Mouse (Mus musculus) CH12.LX (cell line): ENCODE data around the gene Ppp1r37. TPM values are rescaled to one million over a fixed set of nuclear protein-coding genes. Genes with fewer than 3 reads are reported as not detected.

Experiments used
- DNase-seq: peaks from one replicate; pipeline ENCODE4 v3.0.0-alpha.2; 2013; ENCODE audit errors: extremely low read depth
- H3K27ac ChIP-seq: 2 replicates; pipeline ENCODE4 v1.5.1; 2012; ENCODE audit warnings: low read depth, mild to moderate bottlenecking, control low read depth, moderate library complexity; ENCODE audit not compliant: insufficient read depth
- H3K27me3 ChIP-seq: replicated peaks from 2 replicates; pipeline ENCODE3; 2012; ENCODE audit warnings: inconsistent platforms
- H3K36me3 ChIP-seq, 2 experiments: replicated peaks in 1 of 2; 2 replicates each; pipeline versions ENCODE3 to v1.6.1; 2012; ENCODE audit warnings: inconsistent platforms in 1 of 2, low read length in 1 of 2, mild to moderate bottlenecking in 1 of 2, mixed read lengths in 1 of 2, moderate library complexity in 1 of 2; ENCODE audit not compliant: control insufficient read depth in 1 of 2, insufficient read depth in 1 of 2
- H3K4me1 ChIP-seq, 2 experiments: 2 replicates each; pipeline ENCODE4 v1.6.1; 2012; ENCODE audit warnings: inconsistent platforms in 1 of 2, moderate library complexity in 1 of 2; ENCODE audit not compliant: insufficient read depth in 2 of 2, control insufficient read depth in 1 of 2
- H3K4me2 ChIP-seq: 2 replicates; pipeline ENCODE4 v1.6.1; 2012; ENCODE audit warnings: low read depth, mild to moderate bottlenecking, control low read depth; ENCODE audit not compliant: poor library complexity, insufficient read depth, severe bottlenecking
- H3K4me3 ChIP-seq, 3 experiments: fragments of 150-350 bp in 1 of 3; sonication (generic) in 1 of 3; replicated peaks in 1 of 3; 2 replicates each; pipeline versions ENCODE3 to v1.5.1; 2011 to 2012; ENCODE audit warnings: low read depth in 2 of 3, low read length in 2 of 3, mild to moderate bottlenecking in 2 of 3, moderate library complexity in 2 of 3, control low read depth in 1 of 3, improper control_type of control experiment in 1 of 3, inconsistent platforms in 1 of 3, mixed read lengths in 1 of 3; ENCODE audit not compliant: poor library complexity in 1 of 3
- H3K79me2 ChIP-seq: replicated peaks from 2 replicates; pipeline ENCODE4 v1.6.1; 2012; ENCODE audit warnings: mild to moderate bottlenecking, moderate library complexity; ENCODE audit not compliant: control insufficient read depth, poor library complexity, insufficient read depth, severe bottlenecking; ENCODE audit errors: extremely low read depth
- H3K9ac ChIP-seq: 2 replicates; pipeline ENCODE4 v1.6.1; 2012; ENCODE audit warnings: low read depth, mild to moderate bottlenecking, control low read depth, moderate library complexity; ENCODE audit not compliant: insufficient read depth
- H3K9me3 ChIP-seq: replicated peaks from 2 replicates; pipeline ENCODE3; 2012; ENCODE audit warnings: low read length, inconsistent platforms, mixed read lengths
- BHLHE40 ChIP-seq: IDR thresholded peaks from 2 replicates; pipeline ENCODE4 v1.6.1; 2011; ENCODE audit warnings: mild to moderate bottlenecking, low read depth, low read length, improper control_type of control experiment
- ELF1 ChIP-seq: IDR thresholded peaks from 2 replicates; pipeline ENCODE4 v1.6.1; 2014; ENCODE audit warnings: low read depth, mild to moderate bottlenecking, inconsistent platforms, low read length, improper control_type of control experiment
- HCFC1 ChIP-seq: IDR thresholded peaks from 2 replicates; pipeline ENCODE4 v1.6.1; 2012; ENCODE audit warnings: low read depth, mild to moderate bottlenecking, inconsistent platforms, low read length, improper control_type of control experiment
- JUN ChIP-seq: IDR thresholded peaks from 2 replicates; pipeline ENCODE4 v1.6.1; 2011; ENCODE audit warnings: low read depth, mild to moderate bottlenecking, low read length, improper control_type of control experiment, moderate library complexity; ENCODE audit not compliant: insufficient read depth
- MAX ChIP-seq: IDR thresholded peaks from 2 replicates; pipeline ENCODE4 v1.6.1; 2011; ENCODE audit warnings: low read length, improper control_type of control experiment
- MXI1 ChIP-seq: IDR thresholded peaks from 2 replicates; pipeline ENCODE4 v1.6.1; 2011; ENCODE audit warnings: mild to moderate bottlenecking, low read depth, low read length, improper control_type of control experiment
- MYC ChIP-seq: IDR thresholded peaks from 2 replicates; pipeline ENCODE4 v1.6.1; 2011; ENCODE audit warnings: low read depth, mild to moderate bottlenecking, improper control_type of control experiment, low read length
- NELFE ChIP-seq: IDR thresholded peaks from 2 replicates; pipeline ENCODE4 v1.6.1; 2011; ENCODE audit warnings: low read depth, low read length, improper control_type of control experiment
- NRF1 ChIP-seq: IDR thresholded peaks from 2 replicates; pipeline ENCODE4 v1.6.1; 2014; ENCODE audit warnings: low read depth, mild to moderate bottlenecking, inconsistent platforms, low read length, improper control_type of control experiment, moderate library complexity
- POLR2A ChIP-seq: IDR thresholded peaks from 2 replicates; pipeline ENCODE4 v1.6.1; 2011; ENCODE audit warnings: low read depth, mild to moderate bottlenecking, improper control_type of control experiment, low read length
- POLR2AphosphoS2 ChIP-seq: IDR thresholded peaks from 2 replicates; pipeline ENCODE4 v1.6.1; 2011; ENCODE audit warnings: low read depth, low read length, improper control_type of control experiment
- SIN3A ChIP-seq: IDR thresholded peaks from 2 replicates; pipeline ENCODE4 v1.6.1; 2012; ENCODE audit warnings: low read length, improper control_type of control experiment, inconsistent platforms
- TBP ChIP-seq: conservative IDR thresholded peaks from 2 replicates; pipeline ENCODE4 v1.6.1; 2011; ENCODE audit warnings: low read depth, low read length, improper control_type of control experiment
- TCF12 ChIP-seq: IDR thresholded peaks from 2 replicates; pipeline ENCODE4 v1.6.1; 2014; ENCODE audit warnings: low read depth, mild to moderate bottlenecking, inconsistent platforms, low read length, improper control_type of control experiment
- USF2 ChIP-seq: conservative IDR thresholded peaks from 2 replicates; pipeline ENCODE4 v1.6.1; 2011; ENCODE audit warnings: low read depth, low read length, improper control_type of control experiment
- ZNF384 ChIP-seq: IDR thresholded peaks from 2 replicates; pipeline ENCODE4 v1.6.1; 2012; ENCODE audit warnings: low read depth, low read length, improper control_type of control experiment, inconsistent platforms
- dilution Hi-C: fragments of 300-500 bp; cut with MboI; formaldehyde crosslinking; loops from 2 replicates; pipeline ENCODE4 v1.14.3; 2020; ENCODE audit warnings: low sequenced_read_pairs; ENCODE audit not compliant: extremely low pct_unique_long_range_greater_than_20kb, extremely low pct_ligation_motif_present
- in situ Hi-C: fragments of 300-500 bp; cut with MboI; formaldehyde crosslinking; loops from 3 replicates; pipeline ENCODE4 v1.14.3; 2019; ENCODE audit warnings: low sequenced_read_pairs, low pct_ligation_motif_present, low pct_unique_long_range_greater_than_20kb, mixed read lengths
- polyA plus RNA-seq: library from polyadenylated mRNA; unstranded; fragments of >175 nt; gene quantifications from 2 replicates; pipeline ENCODE4 v1.2.1, GENCODE M21; 2012; ENCODE audit warnings: low read depth; ENCODE audit not compliant: insufficient read length
- total RNA-seq, 2 experiments: library from RNA; depleted of rRNA; stranded (reverse); fragments of 300-350 nt in 1 of 2; fragments of >200 nt in 1 of 2; gene quantifications; 2 replicates each; pipeline ENCODE4 v1.2.3; 2012 to 2014

Ppp1r37 gene
- total and polyA plus RNA-seq, 3 experiments: 7.3 to 15.7 (median 13.8) TPM

GRCm38 (mm10) chr7:19603849-19604605, 41.2 kb upstream of the Ppp1r37 start, which contains the start of gene Clasrp (continued):
- peak; percentile 89 for TF ChIP-seq NELFE
- peak; percentile 76 for TF ChIP-seq TCF12
- peak; percentile 76 for TF ChIP-seq NRF1
- TF ChIP-seq, all 38 proteins: peak for 13

- Histone ChIP-seq H3K9me3 (no peaks in the 10 kb centered on the region), H3K4me3 (peak overlapping the region; percentile 95 to 99 (median 99)), H3K9ac (peak overlapping the region; percentile 90), H3K36me3 (peaks cover 42 to 72% of the 10 kb centered on the region in 2 experiments), H3K4me2 (peak overlapping the region; percentile 97)
- in situ Hi-C loops: no loop called here
- peak; percentile 53 for DNase-seq
- TF ChIP-seq HCFC1 (no peak), MXI1 (peak; percentile 97), MAX (peak; percentile 95), MYC (peak; percentile 94), POLR2A (peak; percentile 50; the same call in 1 of the 2 replicates), BHLHE40 (peak; percentile 63), SIN3A (peak; percentile 55; the same call in 1 of the 2 replicates), ZNF384 (no peak)
- TF ChIP-seq, all 38 proteins: peak for 6
- dilution Hi-C loops: no loop called here
- H3K27ac ChIP-seq: no peak overlapping the region
- peaks cover 11 to 51% of the 10 kb centered on the region in 2 experiments; a peak in 3 of 4 replicates for H3K4me1 ChIP-seq
- H3K27me3 ChIP-seq: no peaks in the 10 kb centered on the region
- H3K79me2 ChIP-seq: peaks cover 43% of the 10 kb centered on the region
Measured at GRCm38 (mm10) chr7:19603055-19603454, 40.2 kb upstream of the Ppp1r37 start.

GRCm38 (mm10) chr7:19600562-19600961, 37.7 kb upstream of the Ppp1r37 start:
- dilution Hi-C loops: no loop called here
- Histone ChIP-seq H3K4me2 (no peak overlapping the region), H3K27ac (no peak overlapping the region)

More at GRCm38 (mm10) chr7:19600562-19600961, 37.7 kb upstream of the Ppp1r37 start:
- peaks cover 44 to 72% of the 10 kb centered on the region in 2 experiments for H3K36me3 ChIP-seq
- no peaks in the 10 kb centered on the region for H3K27me3 ChIP-seq
- H3K4me3 ChIP-seq: no peak overlapping the region
- H3K9ac ChIP-seq: no peak overlapping the region
- H3K79me2 ChIP-seq: peaks cover 48% of the 10 kb centered on the region
- H3K9me3 ChIP-seq: no peaks in the 10 kb centered on the region
- peaks cover 11 to 56% of the 10 kb centered on the region in 2 experiments; a peak in 3 of 4 replicates for H3K4me1 ChIP-seq
- DNase-seq: no peak
- TF ChIP-seq TBP (no peak), HCFC1 (no peak), JUN (no peak), USF2 (no peak), ELF1 (no peak), NELFE (no peak), POLR2AphosphoS2 (no peak), TCF12 (no peak)
- in situ Hi-C loops: no loop called here
